ENCODE assay signal across 8 mouse cellular contexts in the genomic region with DNA sequence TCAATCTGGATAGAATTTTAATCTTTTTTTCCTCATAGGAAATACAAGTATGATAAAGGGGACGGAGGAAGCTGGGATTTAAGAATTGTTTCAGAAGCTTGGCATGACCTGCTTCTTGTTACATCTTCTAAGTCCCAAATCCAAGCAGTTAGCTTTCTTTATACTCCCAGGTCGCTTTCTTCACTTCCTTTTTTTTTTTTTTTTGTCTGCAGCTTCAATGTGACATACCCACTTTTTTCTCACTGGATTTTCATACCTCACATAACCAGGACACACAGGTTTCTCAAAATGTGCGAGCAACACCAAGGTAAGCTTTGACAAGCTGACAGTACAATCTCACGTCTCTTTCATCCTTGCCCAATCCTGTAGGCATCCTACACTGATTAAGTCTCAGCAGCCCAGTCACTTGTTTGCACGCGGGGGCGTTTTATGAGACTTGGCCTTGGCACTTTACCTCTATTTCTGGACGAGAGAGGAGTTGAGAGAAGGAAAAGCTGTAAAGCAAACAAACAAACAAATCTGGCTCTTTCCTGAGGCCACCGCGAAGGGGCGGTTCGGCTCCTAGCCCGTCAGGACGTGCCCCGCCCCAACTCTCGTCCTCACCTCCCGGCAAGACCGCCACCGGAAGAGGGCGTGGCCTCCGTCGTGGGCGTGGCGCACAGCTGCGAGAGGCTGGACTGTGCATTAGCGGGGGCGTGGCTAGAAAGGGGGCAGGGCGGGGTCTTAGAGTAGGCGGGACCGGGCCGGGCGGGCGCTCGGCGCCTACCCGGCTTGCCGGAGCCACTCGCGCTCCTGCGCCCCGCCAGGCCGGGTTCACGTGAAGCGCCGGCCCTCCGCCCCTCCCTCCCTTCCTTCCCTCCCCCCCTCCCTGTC. TPM values are rescaled to one million over a fixed set of nuclear protein-coding genes. Genes with fewer than 3 reads are reported as not detected.
DNase-seq lines count a peak whose midpoint lies in the region; ATAC-seq and TF ChIP-seq lines count a peak whose summit lies in the region.

A gene (plus strand): TSS at position 825 of the 873 bp plus-strand sequence.

- H3K27me3 ChIP-seq in embryonic facial prominence, embryonic 15.5 days: no peaks in the 10 kb centered on the region
- H3K27me3 ChIP-seq in limb, embryonic 14.5 days (ENCODE audit: control insufficient read depth, insufficient read depth, low read length): no peaks in the 10 kb centered on the region
- H3K27me3 ChIP-seq in midbrain, postnatal 0 days (ENCODE audit: insufficient read depth, low read length): no peaks in the 10 kb centered on the region

- 2% methylated on average over 40 of the region's 46 CpGs for WGBS in bone marrow, adult 2 months
- WGBS in embryonic facial prominence, embryonic 15.5 days: 2% methylated on average over 35 of the region's 46 CpGs
- WGBS in limb, embryonic 14.5 days: 6% methylated on average over 18 of the region's 46 CpGs
- WGBS in midbrain, postnatal 0 days: 3% methylated on average over 40 of the region's 46 CpGs

- peak; percentile 99 for ATAC-seq in embryonic facial prominence, embryonic 15.5 days (ENCODE audit: insufficient number of reproducible peaks, low FRiP score, low TSS enrichment, low read depth)
- ATAC-seq in limb, embryonic 14.5 days (ENCODE audit: low FRiP score, low read depth): peak; percentile 98
- ATAC-seq in midbrain, postnatal 0 days (ENCODE audit: low FRiP score): peak; percentile 98

- peak; percentile 98 for DNase-seq in 416B (ENCODE audit: low read depth)
- DNase-seq in heart, adult 8-10 months (ENCODE audit: low spot score): peak; percentile 95
- DNase-seq in kidney, adult 9 months: peak; percentile 98
- peak; percentile 93 for DNase-seq in limb, embryonic 14.5 days (ENCODE audit: low spot score)
- DNase-seq in midbrain, postnatal 0 days (ENCODE audit: low spot score): peak; percentile 96
- peak; percentile 96 to 98 for DNase-seq in spleen, postnatal 14 days (ENCODE audit: low spot score in 2 of 2)

- no peaks in the 10 kb centered on the region for H3K36me3 ChIP-seq in embryonic facial prominence, embryonic 15.5 days
- no peaks in the 10 kb centered on the region for H3K36me3 ChIP-seq in limb, embryonic 14.5 days (ENCODE audit: control insufficient read depth, insufficient read depth, low read length)
- no peaks in the 10 kb centered on the region for H3K36me3 ChIP-seq in midbrain, postnatal 0 days (ENCODE audit: insufficient read depth, low read length)

- no peaks in the 10 kb centered on the region for H3K4me1 ChIP-seq in bone marrow, adult 2 months (ENCODE audit: control insufficient read depth, insufficient read depth, low read length)
- peaks cover 11% of the 10 kb centered on the region for H3K4me1 ChIP-seq in embryonic facial prominence, embryonic 15.5 days
- H3K4me1 ChIP-seq in limb, embryonic 14.5 days (ENCODE audit: control insufficient read depth, insufficient read depth, low read length): peaks cover 10% of the 10 kb centered on the region
- H3K4me1 ChIP-seq in midbrain, postnatal 0 days (ENCODE audit: insufficient read depth, low read length): 0 out of 2 replicates have a peak, but pooled peaks cover 4% of the 10 kb centered on the region

- peak within 1 kb of the TSS; percentile 96 for H3K27ac ChIP-seq in bone marrow, adult 2 months (ENCODE audit: control insufficient read depth, insufficient read depth, low read depth, low read length, poor library complexity)
- peak within 1 kb of the TSS; percentile 89 for H3K27ac ChIP-seq in embryonic facial prominence, embryonic 15.5 days (replicated peaks)
- peak within 1 kb of the TSS; percentile 74 for H3K27ac ChIP-seq in limb, embryonic 14.5 days (replicated peaks; ENCODE audit: low read depth, low read length)
- peak within 1 kb of the TSS; percentile 73 for H3K27ac ChIP-seq in midbrain, postnatal 0 days (ENCODE audit: low read depth, low read length)

- TF ChIP-seq CTCF in bone marrow, adult 2 months (IDR thresholded peaks at IDR 0.05; ENCODE audit: control insufficient read depth, insufficient read depth, low read length): no peak
- peak; percentile 49 for TF ChIP-seq CTCF in midbrain, postnatal 0 days (IDR thresholded peaks at IDR 0.05)

- H3K9ac ChIP-seq in embryonic facial prominence, embryonic 15.5 days: peak within 1 kb of the TSS; percentile 85
- peak within 1 kb of the TSS; percentile 81 for H3K9ac ChIP-seq in limb, embryonic 14.5 days (ENCODE audit: low read depth, low read length, severe bottlenecking)
- peak within 1 kb of the TSS; percentile 85 for H3K9ac ChIP-seq in midbrain, postnatal 0 days (replicated peaks; ENCODE audit: low read length, poor library complexity, severe bottlenecking)

- no peaks in the 10 kb centered on the region for H3K9me3 ChIP-seq in embryonic facial prominence, embryonic 15.5 days (replicated peaks)
- no peaks in the 10 kb centered on the region for H3K9me3 ChIP-seq in limb, embryonic 14.5 days (ENCODE audit: control insufficient read depth, low read length)
- H3K9me3 ChIP-seq in midbrain, postnatal 0 days (ENCODE audit: low read length): no peaks in the 10 kb centered on the region

- H3K4me2 ChIP-seq in embryonic facial prominence, embryonic 15.5 days (replicated peaks): peak within 1 kb of the TSS; percentile 82
- peak within 1 kb of the TSS; percentile 86 for H3K4me2 ChIP-seq in limb, embryonic 14.5 days (replicated peaks; ENCODE audit: low read depth, low read length, severe bottlenecking)
- H3K4me2 ChIP-seq in midbrain, postnatal 0 days (ENCODE audit: low read depth, low read length, poor library complexity, severe bottlenecking): peak within 1 kb of the TSS; percentile 94

- peak; percentile 66; the same call in 1 of the 2 replicates for TF ChIP-seq POLR2A in bone marrow, adult 2 months (IDR thresholded peaks at IDR 0.05; ENCODE audit: borderline replicate concordance, control insufficient read depth, low read depth, low read length)
- TF ChIP-seq POLR2A in limb, embryonic 14.5 days (IDR thresholded peaks at IDR 0.05; ENCODE audit: borderline replicate concordance, extremely low read depth, insufficient read depth, insufficient read length): 0 out of 2 replicates have a peak, but pooled peaks have one; percentile 33

- peak within 1 kb of the TSS; percentile 98 for H3K4me3 ChIP-seq in bone marrow, adult 2 months (replicated peaks; ENCODE audit: control insufficient read depth, low read depth, low read length)
- peak within 1 kb of the TSS; percentile 92 for H3K4me3 ChIP-seq in embryonic facial prominence, embryonic 15.5 days (replicated peaks)
- peak within 1 kb of the TSS; percentile 90 for H3K4me3 ChIP-seq in limb, embryonic 14.5 days (replicated peaks; ENCODE audit: low read length)
- peak within 1 kb of the TSS; percentile 94 for H3K4me3 ChIP-seq in midbrain, postnatal 0 days (ENCODE audit: low read depth, low read length)

RNA-seq across cellular contexts. Expression of the gene that starts here (rescaled TPM):
- 1.7 and 8.2 TPM in 2 replicates for polyA plus RNA-seq in bone marrow, adult 2 months (2011; ENCODE audit: insufficient read depth, insufficient read length, low replicate concordance, missing spikeins)
- polyA plus RNA-seq in embryonic facial prominence, embryonic 15.5 days (2015; fragmentation: Nextera tagmentation; extraction: Ambion mirVana): 15.3 and 16.1 TPM in 2 replicates
- 10 to 100 TPM; 19.1 to 25.1 (median 21.7) TPM for total RNA-seq in heart, adult 8-10 months (2022)
- 9.0 and 9.3 TPM in 2 replicates for polyA plus RNA-seq in limb, embryonic 14.5 days (2012; rRNA removed)
- 14.8 and 17.0 TPM in 2 replicates for polyA plus RNA-seq in limb, embryonic 14.5 days (2014; fragmentation: Nextera tagmentation; extraction: Ambion mirVana)
- total RNA-seq in midbrain, postnatal 0 days (2014; rRNA removed): 9.7 and 10.0 TPM in 2 replicates
- polyA plus RNA-seq in midbrain, postnatal 0 days (2015; fragmentation: Nextera tagmentation; extraction: Ambion mirVana): 3.4 TPM in 2 replicates

Comparison
In these comparisons a context has a peak if more than half of its experiments do, and no peak if none do; other contexts are left out.
1. Peak in every context shown above with its lines: DNase-seq, ATAC-seq, H3K4me3 ChIP-seq and H3K27ac ChIP-seq.